8 mouse cellular contexts compared by ENCODE assay signal in genomic region chr13:91636814-91637213, GRCm38 (mm10).
DNase-seq lines count a peak whose midpoint lies in the region; ATAC-seq lines count a peak whose summit lies in the region.

No protein-coding gene starts in this region.

- WGBS in limb, embryonic 13.5 days = 15% methylated on average over 5 of the region's 5 CpGs
- 15% methylated on average over 5 of the region's 5 CpGs for WGBS in midbrain, embryonic 16.5 days

- H3K4me2 ChIP-seq in limb, embryonic 13.5 days (replicated peaks) = no peak overlapping the region
- no peak overlapping the region for H3K4me2 ChIP-seq in midbrain, embryonic 16.5 days (ENCODE audit: low read length)

- H3K4me3 ChIP-seq in limb, embryonic 13.5 days = no peak overlapping the region
- H3K4me3 ChIP-seq in midbrain, embryonic 16.5 days (ENCODE audit: low read depth, low read length) = no peak overlapping the region

- H3K9me3 ChIP-seq in limb, embryonic 13.5 days = no peaks in the 10 kb centered on the region
- no peaks in the 10 kb centered on the region for H3K9me3 ChIP-seq in midbrain, embryonic 16.5 days (replicated peaks; ENCODE audit: control insufficient read depth, low read length, poor library complexity, severe bottlenecking)

- no peak overlapping the region for H3K9ac ChIP-seq in limb, embryonic 13.5 days
- no peak overlapping the region for H3K9ac ChIP-seq in midbrain, embryonic 16.5 days (ENCODE audit: low read depth, low read length)

- H3K4me1 ChIP-seq in limb, embryonic 13.5 days = peaks cover 22% of the 10 kb centered on the region
- H3K4me1 ChIP-seq in midbrain, embryonic 16.5 days (ENCODE audit: control insufficient read depth, insufficient read depth, low read length) = 0 out of 2 replicates have a peak, but pooled peaks cover 2% of the 10 kb centered on the region

- H3K27ac ChIP-seq in limb, embryonic 13.5 days = no peak overlapping the region
- H3K27ac ChIP-seq in midbrain, embryonic 16.5 days (ENCODE audit: low read length) = no peak overlapping the region

- peak; percentile 93 for ATAC-seq in granulocyte monocyte progenitor cell, adult 5-6 weeks (replicated peaks; ENCODE audit: poor library complexity, severe bottlenecking)
- peak; percentile 48; the same call in 1 of the 2 replicates for ATAC-seq in limb, embryonic 13.5 days (ENCODE audit: low FRiP score, low read depth)
- peak; percentile 89 for ATAC-seq in midbrain, embryonic 16.5 days

- peak; percentile 18 for DNase-seq in 3134 (ENCODE audit: extremely low read depth, insufficient read length, low spot score)
- DNase-seq in adrenal gland, adult 18-20 months (ENCODE audit: low spot score in 2 of 2) = peak; percentile 74 to 76
- peak; percentile 88 for DNase-seq in embryo, embryonic 11 days
- peak; percentile 84 for DNase-seq in kidney, adult 9 months
- peak; percentile 57 to 79 for DNase-seq in spleen, postnatal 14 days (ENCODE audit: low spot score in 2 of 2)

- no peaks in the 10 kb centered on the region for H3K27me3 ChIP-seq in limb, embryonic 13.5 days
- H3K27me3 ChIP-seq in midbrain, embryonic 16.5 days (ENCODE audit: control insufficient read depth, insufficient read depth, low read depth, low read length) = no peaks in the 10 kb centered on the region

- no peaks in the 10 kb centered on the region for H3K36me3 ChIP-seq in limb, embryonic 13.5 days
- no peaks in the 10 kb centered on the region for H3K36me3 ChIP-seq in midbrain, embryonic 16.5 days (ENCODE audit: control insufficient read depth, insufficient read depth, low read length)

Comparison
In these comparisons a context has a peak if more than half of its experiments do, and no peak if none do; other contexts are left out.
1. DNase-seq: peak in every context shown above with its lines; median percentile 88 in embryo, embryonic 11 days; 84 in kidney, adult 9 months; 75 in adrenal gland, adult 18-20 months; 68 in spleen, postnatal 14 days; 18 in 3134.